Mouse (Mus musculus) embryonic facial prominence, embryonic 13.5 days (tissue): ENCODE results near the gene Slc25a39. TPM values are rescaled to one million over a fixed set of nuclear protein-coding genes. Genes with fewer than 3 reads are reported as not detected.
"Not testable (repeated sequence)": the region's sequence is repeated elsewhere in the genome, so short reads cannot be mapped to it uniquely, and the experiment has no call there.

Experiments used
- ATAC-seq: fragments of 200-750 bp; cut with Nextera tagmentation; 2 replicates; pipeline ENCODE4 v1.8.0; 2017; ENCODE audit warnings: low read depth; ENCODE audit not compliant: insufficient number of reproducible peaks, insufficient read depth, low FRiP score, low TSS enrichment
- H3K27ac ChIP-seq: fragments of 300-500 bp; sonication (generic); 2 replicates; pipeline ENCODE4 v1.5.1; 2015; ENCODE audit warnings: moderate library complexity, mild to moderate bottlenecking, inconsistent platforms
- H3K27me3 ChIP-seq: fragments of 300-500 bp; sonication (generic); 2 replicates; pipeline ENCODE4 v1.6.1; 2015; ENCODE audit warnings: mild to moderate bottlenecking, inconsistent platforms
- H3K36me3 ChIP-seq: fragments of 300-500 bp; sonication (generic); 2 replicates; pipeline ENCODE4 v1.6.1; 2015; ENCODE audit warnings: mild to moderate bottlenecking, inconsistent platforms
- H3K4me1 ChIP-seq: fragments of 300-500 bp; sonication (generic); 2 replicates; pipeline ENCODE4 v1.6.1; 2015; ENCODE audit warnings: inconsistent platforms
- H3K4me2 ChIP-seq: fragments of 300-500 bp; sonication (generic); 2 replicates; pipeline ENCODE4 v1.6.1; 2015; ENCODE audit warnings: moderate library complexity, mild to moderate bottlenecking, inconsistent platforms
- H3K4me3 ChIP-seq: fragments of 300-500 bp; sonication (generic); 2 replicates; pipeline ENCODE4 v1.5.1; 2015; ENCODE audit warnings: mild to moderate bottlenecking, inconsistent platforms
- H3K9ac ChIP-seq: fragments of 300-500 bp; sonication (generic); 2 replicates; pipeline ENCODE4 v1.6.1; 2015; ENCODE audit warnings: mild to moderate bottlenecking, inconsistent platforms
- H3K9me3 ChIP-seq: fragments of 300-500 bp; sonication (generic); 2 replicates; pipeline ENCODE4 v1.6.1; 2016; ENCODE audit warnings: inconsistent platforms
- WGBS: fragments of 180-500 bp; shearing (Covaris S2); methylation state at CpG from one replicate; pipeline ENCODE4 v1.1.7; 2015; ENCODE audit warnings: mixed read lengths; 5-methylcytosine and 5-hydroxymethylcytosine counted together
- polyA plus RNA-seq: library from polyadenylated mRNA; unstranded; fragments of >200 nt; fragmentation: Nextera tagmentation; extraction: Ambion mirVana; gene quantifications from 2 replicates; pipeline ENCODE4 v1.2.1, GENCODE M21; 2015

Slc25a39 gene
- polyA plus RNA-seq, 1 experiment from 2014 or later, result 191 TPM

DNA sequence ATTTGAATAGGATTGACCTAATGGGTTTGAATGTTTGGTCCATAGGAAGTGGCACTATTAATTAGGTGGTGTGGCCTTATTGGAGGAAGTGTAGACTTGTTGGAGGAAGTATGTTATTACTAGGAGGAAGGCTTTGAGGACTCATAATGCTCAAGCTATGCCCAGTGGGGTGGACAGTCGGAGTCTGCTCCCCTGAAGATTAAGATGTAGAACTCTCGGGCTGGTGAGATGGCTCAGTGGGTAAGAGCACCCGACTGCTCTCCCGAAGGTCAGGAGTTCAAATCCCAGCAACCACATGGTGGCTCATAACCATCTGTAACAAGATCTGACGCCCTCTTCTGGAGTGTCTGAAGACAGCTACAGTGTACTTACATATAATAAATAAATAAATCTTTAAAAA lies 18.3 kb downstream of the Slc25a39 start:
- H3K36me3 ChIP-seq, H3K9ac ChIP-seq, H3K4me3 ChIP-seq, H3K4me2 ChIP-seq, H3K27me3 ChIP-seq, ATAC-seq, H3K9me3 ChIP-seq, H3K27ac ChIP-seq: not testable (repeated sequence)
- WGBS, result 84% methylated on average over 4 of the region's 5 CpGs
- H3K4me1 ChIP-seq, result peaks cover 20% of the 10 kb centered on the region

DNA sequence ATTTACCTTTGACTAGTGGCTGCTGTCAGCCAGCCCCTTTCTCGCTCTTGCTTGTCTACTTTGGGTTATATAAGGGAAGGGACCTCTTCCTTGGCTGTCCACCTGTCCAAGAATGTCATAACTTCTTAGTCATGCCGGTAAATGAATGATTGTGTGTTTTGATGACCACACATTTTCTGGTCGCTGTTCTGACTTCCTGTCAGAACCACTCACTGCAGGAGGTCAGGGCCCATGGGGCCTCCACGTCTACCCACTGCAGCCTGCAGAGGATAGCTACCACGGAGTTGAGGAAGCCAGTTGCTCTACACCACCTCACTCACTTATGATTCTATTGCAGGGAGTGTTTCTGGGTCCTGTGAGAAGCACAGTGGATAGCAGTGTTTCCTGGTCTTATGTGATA lies 21.6 kb downstream of the Slc25a39 start:
- ATAC-seq, result no peak
- H3K27ac ChIP-seq, result no peak overlapping the region
- no peaks in the 10 kb centered on the region for H3K9me3 ChIP-seq
- no peak overlapping the region for H3K4me2 ChIP-seq
- H3K36me3 ChIP-seq, result no peaks in the 10 kb centered on the region
- no peak overlapping the region for H3K9ac ChIP-seq
- 68% methylated on average over 5 of the region's 5 CpGs for WGBS
- no peak overlapping the region for H3K4me3 ChIP-seq
- no peaks in the 10 kb centered on the region for H3K27me3 ChIP-seq
- no peaks in the 10 kb centered on the region for H3K4me1 ChIP-seq

DNA sequence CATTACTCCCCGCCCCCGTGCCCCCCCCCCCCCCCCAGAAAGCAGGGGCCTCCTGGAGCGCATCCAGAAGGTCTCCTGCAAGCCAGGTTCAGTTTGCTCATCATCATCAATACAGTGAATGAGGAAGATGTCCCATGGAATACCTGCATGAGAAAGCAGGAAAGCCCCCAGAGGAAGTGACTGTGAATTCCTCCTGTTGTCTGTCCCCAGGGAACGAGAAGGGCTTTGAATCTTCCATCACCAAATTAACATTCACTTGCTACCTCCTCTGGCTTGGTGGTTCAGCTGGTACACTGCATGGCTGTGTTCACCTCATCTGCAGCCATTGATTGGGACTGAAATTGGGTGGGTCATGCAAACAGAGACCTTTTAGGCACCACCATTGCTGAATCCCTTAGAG lies 22.7 kb downstream of the Slc25a39 start:
- ATAC-seq, result no peak

GRCm38 (mm10) chr11:102384418-102384817 lies 23.3 kb downstream of the Slc25a39 start:
- no peak overlapping the region for H3K9ac ChIP-seq
- 66% methylated on average over 2 of the region's 2 CpGs for WGBS
- H3K4me2 ChIP-seq, result no peak overlapping the region
- no peaks in the 10 kb centered on the region for H3K4me1 ChIP-seq
- no peak overlapping the region for H3K27ac ChIP-seq
- no peaks in the 10 kb centered on the region for H3K9me3 ChIP-seq
- no peaks in the 10 kb centered on the region for H3K27me3 ChIP-seq
- no peaks in the 10 kb centered on the region for H3K36me3 ChIP-seq
- ATAC-seq, result no peak
- H3K4me3 ChIP-seq, result no peak overlapping the region

More for the DNA sequence above, 22.7 kb downstream of the Slc25a39 start:
- no peak overlapping the region for H3K27ac ChIP-seq
- H3K9me3 ChIP-seq, result no peaks in the 10 kb centered on the region
- no peak overlapping the region for H3K4me2 ChIP-seq
- no peaks in the 10 kb centered on the region for H3K4me1 ChIP-seq
- H3K9ac ChIP-seq, result no peak overlapping the region
- H3K4me3 ChIP-seq, result no peak overlapping the region
- no peaks in the 10 kb centered on the region for H3K36me3 ChIP-seq
- WGBS, result 58% methylated on average over 4 of the region's 4 CpGs
- no peaks in the 10 kb centered on the region for H3K27me3 ChIP-seq

GRCm38 (mm10) chr11:102383365-102384136 lies 24.2 kb downstream of the Slc25a39 start:
- Histone ChIP-seq H3K27me3 (no peaks in the 10 kb centered on the region), H3K4me1 (no peaks in the 10 kb centered on the region), H3K9ac (no peak overlapping the region), H3K36me3 (no peaks in the 10 kb centered on the region), H3K4me2 (no peak overlapping the region), H3K4me3 (no peak overlapping the region), H3K27ac (no peak overlapping the region), H3K9me3 (no peaks in the 10 kb centered on the region)
- 88% methylated on average over 1 of the region's 1 CpGs for WGBS
- ATAC-seq, result no peak

DNA sequence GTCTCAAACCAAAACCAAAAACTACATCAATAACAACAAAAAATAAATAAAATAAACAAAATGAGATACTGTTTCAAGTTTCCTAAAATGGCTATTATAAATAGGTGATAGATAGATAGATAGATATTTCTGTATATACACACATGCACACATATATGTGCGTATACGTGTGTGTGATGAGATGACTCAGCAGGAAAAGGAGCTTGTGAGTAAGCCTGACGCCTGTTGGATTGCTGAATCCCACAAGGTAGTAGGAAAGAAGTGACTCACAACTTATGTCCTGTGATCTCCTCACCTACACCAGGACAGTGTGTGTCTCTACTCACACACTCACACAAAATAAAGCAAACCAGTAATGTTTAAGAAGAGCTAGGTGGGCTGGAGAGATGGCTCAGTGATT lies 25.0 kb downstream of the Slc25a39 start:
- no peak for ATAC-seq
- no peak overlapping the region for H3K27ac ChIP-seq
- H3K9me3 ChIP-seq, result no peaks in the 10 kb centered on the region
- no peak overlapping the region for H3K4me2 ChIP-seq
- no peak overlapping the region for H3K9ac ChIP-seq
- WGBS, result 89% methylated on average over 3 of the region's 3 CpGs
- no peaks in the 10 kb centered on the region for H3K36me3 ChIP-seq
- no peaks in the 10 kb centered on the region for H3K27me3 ChIP-seq
- no peak overlapping the region for H3K4me3 ChIP-seq
- H3K4me1 ChIP-seq, result no peaks in the 10 kb centered on the region

DNA sequence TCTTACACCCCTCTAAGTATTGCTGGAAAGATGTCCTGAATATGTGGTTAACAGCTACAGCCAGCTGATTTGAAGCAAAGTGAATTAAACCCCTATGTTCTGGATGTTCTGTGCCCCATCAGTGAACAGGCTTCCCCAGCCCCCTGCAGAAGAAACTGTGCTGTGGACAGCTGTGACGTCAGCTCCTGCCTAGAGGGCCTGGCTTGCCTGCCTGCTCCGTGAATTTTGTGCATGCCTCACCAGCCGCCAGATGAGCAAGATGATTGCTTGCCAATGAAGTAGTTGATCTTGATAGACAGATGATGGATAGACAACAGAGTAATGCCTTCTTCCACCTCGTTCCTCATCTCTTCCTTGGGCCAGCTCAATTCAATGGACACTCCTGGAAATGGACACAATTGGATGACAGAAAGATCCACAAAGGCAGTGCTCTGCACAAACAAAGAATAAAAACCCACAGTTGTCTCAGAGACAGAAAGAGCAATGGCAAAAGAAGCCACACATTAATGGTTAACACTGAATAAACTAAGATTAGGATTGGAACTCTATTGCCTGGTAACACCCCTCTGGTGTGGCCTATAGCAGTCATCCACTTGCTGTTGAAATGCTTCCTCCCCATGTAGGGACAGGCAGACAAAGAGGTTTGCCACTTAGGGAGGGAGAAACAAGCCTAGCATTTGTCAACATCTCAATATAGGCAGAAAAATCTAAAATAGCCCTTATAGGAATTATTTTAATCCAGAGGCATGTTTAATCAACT lies 26.2 kb downstream of the Slc25a39 start:
- no peaks in the 10 kb centered on the region for H3K9me3 ChIP-seq
- H3K36me3 ChIP-seq, result no peaks in the 10 kb centered on the region
- no peak overlapping the region for H3K4me3 ChIP-seq
- no peaks in the 10 kb centered on the region for H3K4me1 ChIP-seq
- WGBS, result 29% methylated on average over 4 of the region's 4 CpGs
- no peak overlapping the region for H3K27ac ChIP-seq
- H3K27me3 ChIP-seq, result peaks cover 9% of the 10 kb centered on the region; the same call in 1 of the 2 replicates
- no peak overlapping the region for H3K4me2 ChIP-seq
- H3K9ac ChIP-seq, result 0 out of 2 replicates have a peak overlapping the region, but pooled peaks have one; percentile 37
- ATAC-seq, result no peak

GRCm38 (mm10) chr11:102380091-102380490 lies 27.7 kb downstream of the Slc25a39 start:
- no peaks in the 10 kb centered on the region for H3K9me3 ChIP-seq
- H3K27ac ChIP-seq, result no peak overlapping the region
- no peak overlapping the region for H3K4me2 ChIP-seq
- no peak overlapping the region for H3K9ac ChIP-seq
- ATAC-seq, result no peak
- H3K4me1 ChIP-seq, result peaks cover 14% of the 10 kb centered on the region
- no peaks in the 10 kb centered on the region for H3K36me3 ChIP-seq
- H3K4me3 ChIP-seq, result no peak overlapping the region
- peaks cover 22% of the 10 kb centered on the region for H3K27me3 ChIP-seq
- WGBS, result 70% methylated on average over 5 of the region's 5 CpGs

GRCm38 (mm10) chr11:102377186-102377585 lies 30.6 kb downstream of the Slc25a39 start:
- H3K4me3 ChIP-seq, result no peak overlapping the region
- WGBS, result 67% methylated on average over 12 of the region's 12 CpGs
- no peak overlapping the region for H3K9ac ChIP-seq
- no peaks in the 10 kb centered on the region for H3K36me3 ChIP-seq
- H3K9me3 ChIP-seq, result no peaks in the 10 kb centered on the region
- H3K27ac ChIP-seq, result no peak overlapping the region
- no peak overlapping the region for H3K4me2 ChIP-seq
- no peak for ATAC-seq
- peaks cover 14% of the 10 kb centered on the region for H3K4me1 ChIP-seq
- peaks cover 44% of the 10 kb centered on the region for H3K27me3 ChIP-seq

DNA sequence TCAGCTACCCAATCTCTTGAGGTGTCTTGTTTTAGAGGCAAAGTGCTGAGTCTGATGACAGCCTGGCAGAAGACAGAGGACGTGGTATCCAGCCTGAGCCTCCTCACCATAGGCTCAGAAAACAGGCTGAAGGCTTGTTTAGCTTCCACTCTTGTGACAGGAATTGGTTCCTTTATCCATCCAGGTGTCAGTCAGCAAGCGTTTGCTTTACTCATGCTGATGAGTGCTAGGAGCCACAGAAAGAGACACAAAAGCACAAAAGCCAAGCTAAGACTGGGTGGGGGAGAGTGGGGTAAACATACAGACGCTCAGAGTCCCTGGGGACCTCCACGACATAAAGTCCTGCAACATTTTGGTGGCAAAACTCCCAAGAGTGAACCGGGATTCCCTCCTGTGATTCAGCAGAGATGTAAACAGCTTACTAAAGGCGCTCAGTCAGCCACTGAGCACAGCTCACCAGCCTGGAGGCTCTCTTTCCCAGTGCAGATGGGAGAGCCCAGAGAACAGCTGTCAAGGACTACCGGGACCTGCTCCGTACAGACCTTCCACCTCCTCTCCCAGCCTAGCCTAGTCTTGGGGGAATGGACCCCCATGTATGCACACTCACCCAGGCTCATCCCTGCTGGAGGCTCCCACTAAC lies 31.4 kb downstream of the Slc25a39 start:
- peak overlapping the region; percentile 51 for H3K4me2 ChIP-seq
- H3K36me3 ChIP-seq, result no peaks in the 10 kb centered on the region
- WGBS, result 14% methylated on average over 8 of the region's 8 CpGs
- H3K4me1 ChIP-seq, result peaks cover 14% of the 10 kb centered on the region
- 0 out of 2 replicates have a peak overlapping the region, but pooled peaks have one; percentile 17 for H3K27ac ChIP-seq
- ATAC-seq, result no peak
- H3K4me3 ChIP-seq, result 0 out of 2 replicates have a peak overlapping the region, but pooled peaks have one; percentile 18
- H3K9me3 ChIP-seq, result no peaks in the 10 kb centered on the region
- H3K9ac ChIP-seq, result peak overlapping the region; percentile 46; the same call in 1 of the 2 replicates
- H3K27me3 ChIP-seq, result peaks cover 47% of the 10 kb centered on the region
